Mouse (Mus musculus) lung, postnatal 14 days (tissue): ENCODE measurements around the gene Mrps21.
A peak's percentile ranks its signal among the peaks of the same experiment; 100 is the strongest.

Source experiments
- DNase-seq: peaks from one replicate; pipeline ENCODE4 v3.0.0; 2021

Gene Mrps21

DNA sequence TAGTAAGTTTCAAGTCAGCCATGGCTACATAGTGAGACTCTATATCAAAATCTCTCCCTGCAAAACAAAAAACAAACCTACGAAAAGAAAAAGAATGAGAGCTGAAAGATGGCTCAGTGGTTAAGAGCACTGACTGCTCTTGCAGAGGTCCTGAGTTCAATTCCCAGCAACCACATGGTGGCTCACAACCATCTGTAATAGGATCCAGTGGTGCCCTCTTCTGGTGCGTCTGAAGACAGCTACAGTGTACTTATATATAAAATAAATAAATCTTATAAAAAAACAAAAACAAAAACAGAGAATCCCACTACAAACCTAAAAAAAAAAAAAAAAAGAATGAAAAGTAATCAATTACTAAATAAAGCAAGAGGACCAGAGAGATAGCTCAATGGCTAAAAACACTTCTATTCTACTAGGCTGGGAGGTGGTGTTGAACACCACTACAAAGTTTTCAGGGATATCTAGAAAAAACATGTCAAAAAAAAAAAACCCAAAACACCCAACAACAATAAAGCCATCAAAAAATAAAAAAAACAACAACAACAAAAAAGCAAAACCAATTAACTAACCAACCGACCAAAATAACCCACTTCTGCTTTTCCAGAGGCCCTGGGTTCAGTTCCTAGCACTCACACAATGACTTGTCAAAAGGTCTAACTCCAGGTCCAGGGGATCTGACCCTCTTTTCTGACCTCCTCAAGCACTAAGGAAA lies 28.7 kb downstream of the Mrps21 start:
- no peak for DNase-seq

DNA sequence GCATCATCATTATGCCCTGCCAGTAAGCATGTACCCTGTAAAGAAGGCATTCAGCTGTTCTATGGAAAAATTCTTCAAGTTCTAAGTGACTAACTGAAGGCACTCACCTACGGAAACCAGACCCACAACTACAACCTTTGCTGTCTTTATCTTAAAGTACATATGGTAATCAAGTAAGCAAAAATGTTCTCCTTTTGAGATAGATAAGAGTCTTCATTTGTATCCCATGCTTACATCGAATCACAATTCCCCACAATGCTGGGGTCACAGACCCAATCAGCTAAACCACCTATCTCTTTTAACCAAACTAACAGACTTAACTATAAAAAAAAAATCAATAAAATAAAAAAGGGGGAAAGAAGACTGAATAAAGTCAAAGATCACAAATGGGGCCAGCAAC lies 32.1 kb downstream of the Mrps21 start:
- no peak for DNase-seq

DNA sequence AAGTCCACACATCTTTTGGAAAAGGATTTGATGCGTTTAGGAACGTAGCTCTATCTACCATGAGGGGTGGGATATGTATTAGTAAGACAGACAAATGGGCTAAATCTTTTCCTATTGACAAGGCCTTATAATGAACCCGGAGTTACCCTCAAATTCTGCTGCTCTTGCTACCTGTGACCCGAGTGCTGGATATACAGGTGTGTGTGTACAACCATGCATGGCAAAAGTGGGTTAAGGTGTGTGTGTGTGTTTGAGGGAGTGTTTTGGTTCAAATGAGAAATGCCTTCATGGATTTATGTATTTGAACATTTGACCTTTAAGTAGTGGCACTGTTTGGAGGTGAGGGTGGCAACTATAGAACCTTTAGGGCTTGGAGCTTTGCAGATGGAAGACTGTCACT lies 42.3 kb downstream of the Mrps21 start:
- DNase-seq, result no peak

DNA sequence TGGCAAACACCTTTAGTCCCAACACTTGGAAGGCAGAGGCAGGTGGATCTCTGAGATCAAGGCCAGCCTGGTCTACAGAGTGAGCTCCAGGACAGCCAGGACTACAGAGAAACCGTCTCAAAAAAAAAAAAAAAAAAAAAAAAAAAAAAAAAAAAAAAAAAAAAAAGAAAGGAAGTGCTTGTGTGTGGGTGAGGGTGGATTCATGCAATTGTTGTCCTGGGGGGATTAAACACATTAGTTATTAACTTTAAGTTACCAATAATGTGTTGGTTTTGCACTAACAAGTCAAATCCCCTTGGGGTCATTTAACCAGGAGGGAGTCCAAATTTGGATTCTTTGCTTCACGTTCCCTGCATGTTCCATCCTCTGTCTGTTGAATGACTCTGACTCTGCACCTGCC lies 45.0 kb downstream of the Mrps21 start:
- DNase-seq, result no peak

DNA sequence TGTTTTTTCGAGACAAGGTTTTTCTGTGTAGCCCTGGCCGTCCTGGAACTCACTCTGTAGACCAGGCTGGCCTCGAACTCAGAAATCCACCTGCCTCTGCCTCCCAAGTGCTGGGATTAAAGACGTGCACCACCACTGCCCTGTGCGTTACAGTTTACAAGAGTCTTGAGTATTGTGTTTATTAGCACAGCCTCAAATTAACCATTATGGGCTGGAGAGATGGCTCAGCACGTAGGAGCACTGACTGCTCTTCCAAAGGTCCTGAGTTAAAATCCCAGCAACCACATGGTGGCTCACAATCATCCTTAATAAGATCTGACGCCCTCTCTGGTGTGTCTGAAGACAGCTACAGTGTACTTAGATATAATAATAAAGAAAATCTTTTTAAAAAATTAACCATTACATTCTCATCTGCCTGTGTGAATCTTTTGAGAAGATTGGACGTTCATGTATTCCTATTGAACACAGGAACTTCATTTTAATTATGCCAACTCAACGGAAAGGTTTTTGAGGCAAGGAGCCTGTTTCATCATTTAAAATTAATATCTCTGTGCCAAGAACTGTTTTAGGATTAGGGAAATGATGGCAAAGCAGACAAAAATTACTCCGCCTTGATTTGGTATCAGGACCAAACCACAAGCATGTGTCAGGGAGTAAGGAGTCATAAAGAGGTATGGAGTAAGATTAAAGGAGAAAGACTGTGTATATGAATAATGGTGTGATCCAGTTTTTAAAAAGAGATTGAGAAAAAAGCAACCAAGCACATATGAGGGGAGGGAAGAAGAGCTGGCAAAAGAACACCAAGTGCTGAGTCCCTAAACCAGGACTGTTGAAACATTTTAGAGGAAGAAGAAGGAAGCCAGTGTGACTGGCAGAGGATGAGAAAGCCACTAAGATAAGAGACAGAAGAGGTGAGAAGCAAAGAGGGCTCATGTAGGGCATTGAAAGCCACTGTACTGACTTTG lies 51.0 kb downstream of the Mrps21 start:
- no peak for DNase-seq

DNA sequence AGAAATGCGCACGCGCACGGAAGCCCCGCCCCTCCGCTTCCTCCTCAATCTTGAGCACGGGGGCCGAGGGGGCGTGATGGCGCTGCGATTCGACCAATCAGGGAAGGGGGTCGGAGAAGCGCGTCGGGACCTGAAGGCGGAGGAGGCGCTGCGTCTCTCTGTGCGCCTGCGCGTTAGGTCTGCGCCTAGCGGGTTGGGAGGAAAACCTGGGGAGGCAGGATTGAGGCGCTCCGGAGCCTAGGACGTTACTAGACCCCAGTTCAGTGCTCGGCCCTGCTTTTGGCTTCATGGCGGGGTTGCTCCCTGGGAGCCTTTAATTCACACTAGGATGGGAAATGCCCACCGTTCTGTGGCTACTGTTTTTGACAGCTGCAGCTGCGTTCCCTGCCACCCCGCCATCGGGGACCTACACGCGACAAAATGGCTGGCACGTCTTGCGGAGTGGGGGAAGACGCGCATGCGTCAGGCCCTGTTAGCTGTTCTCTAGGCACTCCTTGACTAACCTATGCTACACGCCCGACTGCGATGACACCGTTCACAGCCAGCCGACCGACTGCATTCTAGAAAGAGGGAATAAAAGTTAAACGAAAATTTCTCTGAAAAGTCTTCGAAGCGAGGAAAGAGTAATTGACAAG lies 51.9 kb downstream of the Mrps21 start:
- peak; percentile 100 for DNase-seq

DNA sequence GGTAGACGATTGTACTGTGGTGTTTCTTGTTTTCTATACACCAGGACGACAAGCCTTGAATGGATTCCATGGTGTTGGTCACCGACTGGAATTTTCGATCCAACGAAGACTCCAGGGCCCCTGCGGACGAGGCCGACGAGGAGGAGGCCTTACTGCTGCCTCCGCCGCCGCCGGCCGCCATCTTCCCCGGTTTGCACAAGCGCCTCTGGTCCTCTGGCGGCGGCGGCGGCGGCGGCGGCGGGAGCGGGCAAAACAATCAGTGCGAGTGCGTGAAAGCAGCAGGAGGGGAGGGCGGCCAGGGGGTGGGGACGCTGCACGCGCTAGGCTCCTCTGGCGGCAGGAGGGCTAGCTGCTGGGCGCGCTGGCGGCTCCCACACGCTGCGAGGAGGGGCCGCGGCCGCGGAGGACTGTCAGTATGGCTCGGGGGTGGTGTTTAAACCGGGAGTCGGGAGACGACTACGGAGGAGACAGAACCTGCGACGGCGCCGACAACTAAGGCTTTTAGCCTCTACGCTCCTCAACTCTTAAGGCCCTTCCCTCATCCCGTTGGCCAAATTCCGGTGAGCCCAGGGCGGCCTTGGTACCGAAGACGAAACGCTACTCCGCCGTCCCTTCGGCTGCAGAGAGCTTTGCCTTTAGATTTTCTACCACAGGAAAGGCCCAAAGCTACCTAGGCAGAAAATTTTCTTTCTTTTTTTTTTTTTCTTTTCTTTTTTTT lies 52.6 kb downstream of the Mrps21 start, which contains the start of gene Rprd2:
Gene Rprd2, minus strand, starts transcription at position 293 of the 718 bp plus-strand sequence.
- DNase-seq, result peak; percentile 75

DNA sequence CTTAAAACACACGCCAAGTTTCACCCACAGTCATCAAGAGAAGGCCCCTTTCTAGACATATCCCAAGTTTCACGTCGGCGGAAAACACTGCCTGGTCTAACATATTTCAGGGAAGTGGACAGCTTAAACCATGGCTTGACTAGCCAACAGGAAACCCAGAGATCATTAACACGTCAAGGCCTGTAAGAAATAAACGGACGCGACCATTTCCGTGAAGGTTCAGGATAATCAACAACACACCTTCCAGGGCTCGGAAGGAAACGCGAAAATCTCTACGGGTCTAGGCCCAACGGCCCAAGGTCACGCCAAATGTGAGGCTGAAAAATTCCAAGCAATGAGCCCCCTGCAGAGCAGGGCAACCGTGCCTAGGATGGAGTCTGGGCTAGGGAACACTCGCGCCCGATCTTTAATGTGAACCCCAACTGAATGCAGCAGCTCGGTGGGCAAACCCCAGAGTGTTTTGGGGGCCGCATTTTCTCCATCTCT lies 53.2 kb downstream of the Mrps21 start:
- DNase-seq, result peak; percentile 44

DNA sequence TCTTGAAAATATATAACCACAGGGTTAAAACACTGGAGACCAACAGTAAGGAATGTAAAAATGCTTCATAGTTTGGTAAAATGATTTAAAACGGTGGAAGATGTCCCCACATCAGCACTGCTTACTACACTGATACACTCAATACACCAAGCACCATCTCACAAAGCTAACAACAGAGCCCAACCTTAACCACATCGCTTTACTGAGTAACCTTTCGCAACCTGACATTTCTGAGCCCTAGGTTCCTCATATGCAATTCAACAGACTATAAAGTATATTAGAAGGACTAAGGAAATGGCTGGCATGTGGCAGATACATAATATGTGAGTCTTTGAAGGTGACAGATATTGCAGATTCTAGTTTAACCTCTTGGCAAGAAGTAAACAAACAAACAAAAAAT lies 54.6 kb downstream of the Mrps21 start:
- no peak for DNase-seq
